In genomic region chr13:5315011-5315410, GRCm38 (mm10) we compare ENCODE assay signal across 13 mouse cellular contexts.
DNase-seq lines count a peak whose midpoint lies in the region; ATAC-seq and TF ChIP-seq lines count a peak whose summit lies in the region.
"Had no signal": no experiment of that assay in that cellular context is flagged by ENCODE, and none has a peak within 500 bp of the region (broad histone marks: within the 10 kb centered on the region; RNA-seq: fewer than 3 reads in every experiment).

No protein-coding gene starts in this region.

- TF ChIP-seq EP300 in stomach, postnatal 0 days (optimal IDR thresholded peaks at IDR 0.05) = no peak

- no peaks in the 10 kb centered on the region for H3K27me3 ChIP-seq in kidney, postnatal 0 days (ENCODE audit: insufficient read depth, low read length)
- H3K27me3 ChIP-seq in stomach, postnatal 0 days (ENCODE audit: control insufficient read depth, insufficient read depth, low read length) = no peaks in the 10 kb centered on the region

- no peak overlapping the region for H3K9ac ChIP-seq in kidney, postnatal 0 days (ENCODE audit: low read depth, low read length)
- H3K9ac ChIP-seq in stomach, postnatal 0 days (ENCODE audit: low read length) = no peak overlapping the region
- H3K9ac ChIP-seq: liver, postnatal 0 days had no signal

- H3K4me2 ChIP-seq in kidney, postnatal 0 days (ENCODE audit: low read length) = no peak overlapping the region
- no peak overlapping the region for H3K4me2 ChIP-seq in stomach, postnatal 0 days (replicated peaks; ENCODE audit: low read depth)

- intact Hi-C loops in gastrocnemius, adult 2 months (cut with DNase I) = loop anchor here (10.0 kb wide), 2 partner anchors 120 to 550 kb away; partner anchors contain the start of gene Klf6
- intact Hi-C loops in gastrocnemius, postnatal 14 days (cut with DNase I; ENCODE audit: low total_unique reads) = no loop called here

- H3K36me3 ChIP-seq in kidney, postnatal 0 days (ENCODE audit: insufficient read depth, low read length) = no peaks in the 10 kb centered on the region
- no peaks in the 10 kb centered on the region for H3K36me3 ChIP-seq in stomach, postnatal 0 days (ENCODE audit: control insufficient read depth, insufficient read depth, low read length)

- TF ChIP-seq CTCF in gastrocnemius, adult 2 months (IDR thresholded peaks at IDR 0.05) = no peak
- no peak for TF ChIP-seq CTCF in kidney, postnatal 0 days (IDR thresholded peaks at IDR 0.05; ENCODE audit: low read depth)
- TF ChIP-seq CTCF in stomach, postnatal 0 days (IDR thresholded peaks at IDR 0.05; ENCODE audit: low read depth) = no peak

- DNase-seq in gastrocnemius, adult 2 months = no peak
- no peak for DNase-seq in gastrocnemius, postnatal 14 days
- peak; percentile 49 for DNase-seq in kidney, postnatal 0 days (ENCODE audit: low spot score)
- DNase-seq in kidney, adult 18-20 months = no peak
- peak; percentile 66 for DNase-seq in heart, adult 8-10 months (ENCODE audit: low spot score)
- peak; percentile 9 to 50 for DNase-seq in kidney, postnatal 25 days
- DNase-seq in spleen, postnatal 10 days (ENCODE audit: low spot score in 2 of 2) = no peak
- DNase-seq in stomach, postnatal 0 days (ENCODE audit: low spot score) = no peak
- DNase-seq: cerebellum, adult 9-10 months; liver, postnatal 0 days; thymus, adult 18-20 months had no signal

- no peak overlapping the region for H3K4me3 ChIP-seq in gastrocnemius, adult 2 months
- no peak overlapping the region for H3K4me3 ChIP-seq in kidney, postnatal 0 days (replicated peaks; ENCODE audit: low read depth, low read length)
- no peak overlapping the region for H3K4me3 ChIP-seq in stomach, postnatal 0 days (ENCODE audit: low read depth, low read length)
- H3K4me3 ChIP-seq: layer of hippocampus, adult 2 months had no signal

- WGBS in kidney, postnatal 0 days = 50% methylated on average over 1 of the region's 1 CpGs
- 26% methylated on average over 1 of the region's 1 CpGs for WGBS in stomach, postnatal 0 days

- H3K27ac ChIP-seq in gastrocnemius, adult 2 months = peak overlapping the region; percentile 73
- no peak overlapping the region for H3K27ac ChIP-seq in kidney, postnatal 0 days
- H3K27ac ChIP-seq in stomach, postnatal 0 days (replicated peaks) = no peak overlapping the region
- H3K27ac ChIP-seq: layer of hippocampus, adult 2 months had no signal

- no peaks in the 10 kb centered on the region for H3K4me1 ChIP-seq in kidney, postnatal 0 days (replicated peaks; ENCODE audit: insufficient read depth, low read length)
- H3K4me1 ChIP-seq in stomach, postnatal 0 days (replicated peaks; ENCODE audit: control insufficient read depth, insufficient read depth) = no peaks in the 10 kb centered on the region

- H3K9me3 ChIP-seq in kidney, postnatal 0 days (replicated peaks; ENCODE audit: low read length) = no peaks in the 10 kb centered on the region
- H3K9me3 ChIP-seq in stomach, postnatal 0 days (ENCODE audit: control insufficient read depth, low read length) = no peaks in the 10 kb centered on the region

- no peak for ATAC-seq in kidney, postnatal 0 days (replicated peaks; ENCODE audit: low FRiP score, low read depth)
- ATAC-seq in stomach, postnatal 0 days (ENCODE audit: low FRiP score, low TSS enrichment) = no peak
- ATAC-seq: forebrain, embryonic 14.5 days; liver, postnatal 0 days had no signal

Comparison
In these comparisons a context has a peak if more than half of its experiments do, and no peak if none do; other contexts are left out.
1. DNase-seq: peak in kidney, postnatal 0 days (single experiment), heart, adult 8-10 months (single experiment) and kidney, postnatal 25 days (2 of 2); none in gastrocnemius, adult 2 months (single experiment), gastrocnemius, postnatal 14 days (single experiment), kidney, adult 18-20 months (single experiment), spleen, postnatal 10 days (0 of 2) and stomach, postnatal 0 days (single experiment).